Mouse (Mus musculus): Measurements from ENCODE around the gene Atrip. TPM values are rescaled to one million over a fixed set of nuclear protein-coding genes. Genes with fewer than 3 reads are reported as not detected.

Gene Atrip
- polyA plus RNA-seq, 1 experiment, result 10.2 TPM

DNA sequence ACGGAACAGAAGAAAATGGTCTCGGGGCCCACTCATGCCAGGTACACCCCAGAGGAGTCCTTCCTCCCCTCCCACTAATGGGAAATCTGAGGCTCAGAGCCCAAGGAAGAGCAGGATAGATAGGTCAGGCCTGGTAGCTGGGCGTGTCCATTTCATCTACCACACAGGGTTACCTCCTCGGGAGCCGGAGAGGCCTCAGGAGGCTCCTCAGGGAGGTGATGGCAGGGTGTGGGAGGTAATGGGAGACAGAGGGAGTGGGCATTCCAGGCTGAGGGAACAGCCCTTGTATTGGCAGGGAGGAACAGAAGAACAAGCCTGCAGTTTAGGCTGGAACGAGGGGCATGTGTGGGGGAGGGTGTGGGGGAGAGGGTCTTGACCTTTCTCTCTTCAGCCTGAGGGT lies 22.9 kb upstream of the Atrip start:
- H3K4me1 ChIP-seq (ENCODE audit: control insufficient read depth, insufficient read depth, low read length), result no peaks in the 10 kb centered on the region; the same call in 1 of the 2 replicates
- no peak overlapping the region for H3K4me3 ChIP-seq (replicated peaks; ENCODE audit: control insufficient read depth, low read depth, low read length)
- no peak overlapping the region for H3K27ac ChIP-seq (ENCODE audit: control insufficient read depth, insufficient read depth, low read depth, low read length, poor library complexity)
- 84% methylated on average over 6 of the region's 6 CpGs for WGBS
- TF ChIP-seq CTCF (IDR thresholded peaks at IDR 0.05; ENCODE audit: control insufficient read depth, insufficient read depth, low read length) (no peak), POLR2A (IDR thresholded peaks at IDR 0.05; ENCODE audit: borderline replicate concordance, control insufficient read depth, low read depth, low read length) (no peak)

DNA sequence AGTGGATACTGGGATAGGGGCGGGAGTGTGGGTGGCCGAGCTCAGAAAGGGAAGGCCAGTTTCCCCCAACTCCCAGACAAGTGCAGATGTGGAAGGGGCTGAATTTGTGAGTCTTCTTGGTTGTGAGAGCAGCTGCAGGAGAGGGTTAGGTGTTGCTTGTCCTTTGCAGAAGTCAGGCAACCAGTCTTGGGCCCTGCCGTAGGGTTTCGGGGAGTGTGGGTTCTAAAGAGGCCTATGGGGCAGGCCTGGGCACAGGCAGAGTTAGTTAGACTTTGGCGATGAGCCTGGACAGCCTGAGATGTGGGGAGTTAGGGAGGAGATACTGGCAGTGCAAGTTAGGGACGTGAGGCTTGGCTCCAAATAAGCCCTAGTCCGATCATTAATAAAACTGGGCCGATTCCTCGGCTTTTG lies 22.3 kb upstream of the Atrip start:
- no peak overlapping the region for H3K4me3 ChIP-seq (replicated peaks; ENCODE audit: control insufficient read depth, low read depth, low read length)
- TF ChIP-seq CTCF (IDR thresholded peaks at IDR 0.05; ENCODE audit: control insufficient read depth, insufficient read depth, low read length) (no peak), POLR2A (IDR thresholded peaks at IDR 0.05; ENCODE audit: borderline replicate concordance, control insufficient read depth, low read depth, low read length) (no peak)
- 88% methylated on average over 9 of the region's 9 CpGs for WGBS
- no peaks in the 10 kb centered on the region; the same call in 1 of the 2 replicates for H3K4me1 ChIP-seq (ENCODE audit: control insufficient read depth, insufficient read depth, low read length)
- no peak overlapping the region for H3K27ac ChIP-seq (ENCODE audit: control insufficient read depth, insufficient read depth, low read depth, low read length, poor library complexity)

DNA sequence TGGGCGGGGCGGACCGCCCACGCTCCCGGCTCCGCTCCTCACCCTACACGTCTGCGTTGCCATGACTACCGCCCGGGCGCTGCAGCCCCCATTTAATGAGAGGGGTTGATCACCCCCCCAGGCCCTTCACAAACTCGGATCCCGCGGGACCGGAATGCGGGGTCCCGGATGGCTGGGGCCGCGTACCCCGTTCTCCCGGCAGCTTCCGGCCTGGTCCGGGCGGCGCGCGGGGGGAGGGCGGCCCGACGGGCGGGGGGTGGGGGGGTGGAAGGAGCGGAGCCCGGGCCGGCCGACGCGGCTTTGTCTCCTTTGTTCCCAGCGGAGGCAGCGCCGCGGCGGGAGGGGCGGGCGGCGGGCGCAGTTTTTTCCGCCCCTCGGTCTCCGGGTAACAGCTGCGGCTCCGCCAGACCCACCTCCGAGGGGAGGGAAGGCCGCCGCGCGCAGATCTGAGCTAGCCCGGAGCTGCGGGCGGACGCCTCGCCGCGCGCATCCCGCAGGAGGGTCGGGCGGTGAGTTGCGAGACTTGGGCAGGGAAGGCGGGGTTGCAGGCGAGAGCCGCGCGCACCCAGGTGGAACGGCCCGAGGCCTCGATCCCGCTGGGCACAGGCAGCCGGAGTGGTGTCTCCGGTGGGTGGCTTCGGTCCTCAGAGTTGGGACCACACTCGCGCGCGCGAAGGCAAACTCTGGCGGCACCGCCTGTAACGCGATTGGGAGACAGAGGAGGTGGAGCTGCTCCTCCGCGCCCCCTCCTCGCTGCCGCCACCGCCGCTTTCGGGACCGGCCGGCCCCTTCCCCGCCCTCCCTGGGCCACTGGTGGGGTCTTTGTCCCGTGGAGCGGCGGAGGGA lies 21.4 kb upstream of the Atrip start, which contains the start of gene Plxnb1:
TSS of gene Plxnb1 (plus strand) at position 253 of the 846 bp plus-strand sequence.
- Histone ChIP-seq H3K4me3 (replicated peaks; ENCODE audit: control insufficient read depth, low read depth, low read length) (peak within 1 kb of the TSS; percentile 36), H3K4me1 (ENCODE audit: control insufficient read depth, insufficient read depth, low read length) (no peaks in the 10 kb centered on the region; the same call in 1 of the 2 replicates), H3K27ac (ENCODE audit: control insufficient read depth, insufficient read depth, low read depth, low read length, poor library complexity) (peak within 1 kb of the TSS; percentile 19; the same call in 1 of the 2 replicates)
- WGBS, result under 1% methylated on average over 102 of the region's 102 CpGs
- TF ChIP-seq POLR2A (IDR thresholded peaks at IDR 0.05; ENCODE audit: borderline replicate concordance, control insufficient read depth, low read depth, low read length) (no peak), CTCF (IDR thresholded peaks at IDR 0.05; ENCODE audit: control insufficient read depth, insufficient read depth, low read length) (no peak)

DNA sequence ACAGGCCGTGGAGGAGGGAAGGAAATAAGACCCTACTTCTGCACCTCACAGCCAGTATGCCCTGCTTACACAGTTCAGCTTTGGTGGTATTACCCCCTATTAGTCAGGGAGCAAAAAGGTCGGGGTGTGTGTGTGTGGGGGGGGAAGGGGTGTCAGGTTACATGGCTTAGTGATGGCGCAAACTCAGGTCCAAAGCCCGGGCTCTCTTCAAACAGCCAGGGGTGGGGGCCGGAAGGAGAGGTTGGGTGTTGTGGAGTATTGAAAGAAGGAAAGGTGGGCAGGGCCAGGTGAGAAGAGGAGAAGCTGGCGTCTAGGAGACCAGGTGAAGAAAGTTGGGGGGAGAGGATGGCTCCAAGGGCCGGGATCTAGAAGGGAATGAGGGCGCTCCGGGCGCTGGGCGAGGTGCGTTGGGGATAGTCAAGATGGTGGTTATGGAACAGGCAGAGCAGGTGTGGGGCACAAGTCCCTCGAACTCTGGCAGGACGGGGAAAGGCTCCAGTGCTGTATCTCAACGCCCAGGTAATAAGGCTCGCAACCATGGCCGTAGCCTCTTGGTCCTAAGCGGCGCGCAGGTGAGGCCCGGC lies 20.7 kb upstream of the Atrip start:
- H3K27ac ChIP-seq (ENCODE audit: control insufficient read depth, insufficient read depth, low read depth, low read length, poor library complexity), result no peak overlapping the region
- peak overlapping the region; percentile 33 for H3K4me3 ChIP-seq (replicated peaks; ENCODE audit: control insufficient read depth, low read depth, low read length)
- TF ChIP-seq CTCF (IDR thresholded peaks at IDR 0.05; ENCODE audit: control insufficient read depth, insufficient read depth, low read length) (no peak), POLR2A (IDR thresholded peaks at IDR 0.05; ENCODE audit: borderline replicate concordance, control insufficient read depth, low read depth, low read length) (no peak)
- H3K4me1 ChIP-seq (ENCODE audit: control insufficient read depth, insufficient read depth, low read length), result no peaks in the 10 kb centered on the region; the same call in 1 of the 2 replicates
- 5% methylated on average over 21 of the region's 21 CpGs for WGBS

DNA sequence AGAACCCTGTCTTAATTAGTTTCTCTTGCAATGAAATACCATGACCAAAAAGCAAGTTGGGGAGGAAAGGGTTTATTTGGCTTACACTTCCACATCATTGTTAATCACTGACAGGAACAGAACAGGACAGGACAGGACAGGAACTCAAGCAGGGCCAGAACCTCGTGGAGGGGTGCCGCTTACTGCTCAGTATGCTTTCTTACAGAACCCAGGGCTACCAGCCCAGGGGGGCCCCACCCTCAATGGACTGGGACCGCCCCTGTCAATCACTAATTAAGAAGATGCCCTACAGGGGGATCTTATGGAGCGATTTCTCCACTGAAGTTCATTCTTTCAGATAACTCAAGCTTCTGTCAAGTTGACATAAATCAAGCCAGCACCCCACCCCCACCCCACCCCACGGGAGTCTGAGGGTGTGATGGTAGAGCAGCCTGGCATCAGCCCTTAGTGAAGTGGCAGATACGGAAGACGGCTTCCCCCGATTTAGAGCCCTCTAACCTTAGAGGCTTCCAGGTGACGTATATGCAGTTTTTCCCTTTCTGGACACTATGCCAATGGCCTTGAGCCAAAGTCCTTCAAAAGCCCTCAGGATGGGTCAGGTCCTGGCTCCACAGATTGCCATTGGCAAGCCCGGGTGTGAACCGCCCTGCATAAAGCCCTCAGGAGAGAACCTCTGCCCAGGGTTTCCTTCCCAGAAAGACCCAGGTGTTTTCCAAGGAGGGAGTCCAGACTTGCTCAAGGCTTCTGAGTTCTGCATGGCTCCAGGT lies 20.0 kb upstream of the Atrip start:
- Histone ChIP-seq H3K4me3 (replicated peaks; ENCODE audit: control insufficient read depth, low read depth, low read length) (no peak overlapping the region), H3K27ac (ENCODE audit: control insufficient read depth, insufficient read depth, low read depth, low read length, poor library complexity) (no peak overlapping the region), H3K4me1 (ENCODE audit: control insufficient read depth, insufficient read depth, low read length) (no peaks in the 10 kb centered on the region; the same call in 1 of the 2 replicates)
- 59% methylated on average over 11 of the region's 11 CpGs for WGBS
- TF ChIP-seq POLR2A (IDR thresholded peaks at IDR 0.05; ENCODE audit: borderline replicate concordance, control insufficient read depth, low read depth, low read length) (no peak), CTCF (IDR thresholded peaks at IDR 0.05; ENCODE audit: control insufficient read depth, insufficient read depth, low read length) (no peak)

DNA sequence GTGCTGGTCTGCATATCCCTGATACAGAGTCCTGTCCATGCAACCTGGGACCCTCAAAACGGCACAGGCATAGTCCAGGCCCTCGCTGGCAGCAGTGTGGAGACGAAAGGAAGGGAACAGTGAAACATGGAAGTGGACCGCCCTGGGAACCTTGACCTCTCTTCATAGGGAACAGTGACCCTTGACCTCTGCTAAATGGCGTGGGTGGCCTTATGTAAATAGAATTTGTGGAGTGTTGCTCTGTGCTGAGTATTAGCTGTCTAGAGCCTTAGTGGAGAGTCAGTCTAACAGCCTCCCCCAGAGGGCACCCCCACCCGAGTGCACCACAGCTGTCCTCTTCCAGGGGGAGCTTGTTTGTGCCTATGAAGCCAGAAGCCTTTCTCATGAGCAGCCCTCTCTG lies 18.9 kb upstream of the Atrip start:
- WGBS, result 84% methylated on average over 6 of the region's 6 CpGs
- H3K27ac ChIP-seq (ENCODE audit: control insufficient read depth, insufficient read depth, low read depth, low read length, poor library complexity), result no peak overlapping the region
- no peaks in the 10 kb centered on the region for H3K4me1 ChIP-seq (ENCODE audit: control insufficient read depth, insufficient read depth, low read length)
- H3K4me3 ChIP-seq (replicated peaks; ENCODE audit: control insufficient read depth, low read depth, low read length), result no peak overlapping the region
- TF ChIP-seq POLR2A (IDR thresholded peaks at IDR 0.05; ENCODE audit: borderline replicate concordance, control insufficient read depth, low read depth, low read length), result no peak
- no peak for TF ChIP-seq CTCF (IDR thresholded peaks at IDR 0.05; ENCODE audit: control insufficient read depth, insufficient read depth, low read length)

DNA sequence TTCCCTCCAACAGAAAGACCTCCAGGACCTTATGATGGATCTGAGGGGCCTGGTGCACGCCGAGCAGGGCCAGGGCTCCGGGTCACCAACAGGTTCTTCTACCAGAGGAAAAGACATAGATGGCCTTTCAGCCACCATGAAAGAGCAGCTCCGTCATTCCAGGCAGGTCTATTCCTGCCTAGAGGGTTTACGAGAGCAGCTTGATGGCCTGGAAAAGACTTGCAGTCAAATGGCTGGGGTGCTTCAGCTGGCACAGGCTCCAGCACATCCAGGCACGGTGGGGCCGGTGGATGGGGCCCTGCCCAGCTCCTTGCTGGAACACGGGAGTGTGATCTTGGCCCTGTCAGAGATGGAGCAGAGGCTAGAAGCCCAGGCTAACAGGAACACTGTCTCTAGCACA lies 17.9 kb upstream of the Atrip start:
- Histone ChIP-seq H3K4me1 (ENCODE audit: control insufficient read depth, insufficient read depth, low read length) (no peaks in the 10 kb centered on the region), H3K4me3 (replicated peaks; ENCODE audit: control insufficient read depth, low read depth, low read length) (no peak overlapping the region), H3K27ac (ENCODE audit: control insufficient read depth, insufficient read depth, low read depth, low read length, poor library complexity) (no peak overlapping the region)
- 83% methylated on average over 8 of the region's 8 CpGs for WGBS
- TF ChIP-seq CTCF (IDR thresholded peaks at IDR 0.05; ENCODE audit: control insufficient read depth, insufficient read depth, low read length) (no peak), POLR2A (IDR thresholded peaks at IDR 0.05; ENCODE audit: borderline replicate concordance, control insufficient read depth, low read depth, low read length) (no peak)

DNA sequence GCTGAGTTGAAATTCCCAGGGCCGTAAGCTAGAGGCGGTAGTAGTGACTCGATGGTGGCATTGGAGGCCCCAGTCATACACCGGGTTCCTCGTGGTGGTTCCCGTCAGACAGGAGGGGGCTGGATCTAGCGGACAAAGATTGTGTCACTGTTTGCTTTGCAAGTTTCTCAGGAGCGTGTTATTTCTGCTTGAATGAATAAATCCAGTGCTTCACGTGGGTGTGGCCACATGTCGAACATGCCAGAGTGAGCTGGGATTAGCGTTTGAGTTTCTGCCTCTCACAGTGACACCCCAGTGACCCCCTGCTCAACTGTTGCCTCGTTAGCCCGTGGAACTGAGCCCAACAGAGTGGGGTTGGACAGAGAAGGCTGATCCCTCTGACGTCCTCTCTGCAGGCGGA lies 16.5 kb upstream of the Atrip start:
- H3K27ac ChIP-seq (ENCODE audit: control insufficient read depth, insufficient read depth, low read depth, low read length, poor library complexity), result no peak overlapping the region
- WGBS, result 86% methylated on average over 15 of the region's 15 CpGs
- no peak for TF ChIP-seq POLR2A (IDR thresholded peaks at IDR 0.05; ENCODE audit: borderline replicate concordance, control insufficient read depth, low read depth, low read length)
- TF ChIP-seq CTCF (IDR thresholded peaks at IDR 0.05; ENCODE audit: control insufficient read depth, insufficient read depth, low read length), result no peak
- no peak overlapping the region for H3K4me3 ChIP-seq (replicated peaks; ENCODE audit: control insufficient read depth, low read depth, low read length)
- H3K4me1 ChIP-seq (ENCODE audit: control insufficient read depth, insufficient read depth, low read length), result no peaks in the 10 kb centered on the region

Data from bone marrow, adult 2 months (tissue).